Mouse (Mus musculus) MN1 (cell line): ENCODE results near the gene Epb41l1.
A peak's percentile ranks its signal among the peaks of the same experiment; 100 is the strongest.

Experiments used
- DNase-seq: peaks from one replicate; pipeline ENCODE4 v3.0.0-alpha.2; 2016; ENCODE audit warnings: low spot score

The Epb41l1 gene

DNA sequence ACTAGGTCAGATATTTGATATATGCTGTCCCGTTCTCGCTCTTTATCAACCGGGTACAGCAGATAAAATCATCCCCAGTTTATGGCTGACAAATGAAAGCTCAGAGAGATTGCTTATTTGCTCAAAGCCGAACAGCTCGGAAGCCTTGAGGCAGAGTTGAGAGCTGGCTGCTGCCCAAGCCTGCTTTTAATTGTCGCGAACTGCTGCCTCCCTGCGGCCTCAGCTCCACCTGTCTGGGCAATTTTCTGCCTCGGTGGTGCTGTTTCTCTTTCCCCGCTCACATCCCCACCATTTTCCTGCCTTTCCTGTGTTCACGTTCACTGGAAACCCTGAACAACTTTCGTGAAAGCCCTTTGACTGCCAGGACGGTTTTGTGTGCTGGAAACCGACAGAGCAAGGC lies 39.8 kb downstream of the Epb41l1 start:
- peak; percentile 67 for DNase-seq

DNA sequence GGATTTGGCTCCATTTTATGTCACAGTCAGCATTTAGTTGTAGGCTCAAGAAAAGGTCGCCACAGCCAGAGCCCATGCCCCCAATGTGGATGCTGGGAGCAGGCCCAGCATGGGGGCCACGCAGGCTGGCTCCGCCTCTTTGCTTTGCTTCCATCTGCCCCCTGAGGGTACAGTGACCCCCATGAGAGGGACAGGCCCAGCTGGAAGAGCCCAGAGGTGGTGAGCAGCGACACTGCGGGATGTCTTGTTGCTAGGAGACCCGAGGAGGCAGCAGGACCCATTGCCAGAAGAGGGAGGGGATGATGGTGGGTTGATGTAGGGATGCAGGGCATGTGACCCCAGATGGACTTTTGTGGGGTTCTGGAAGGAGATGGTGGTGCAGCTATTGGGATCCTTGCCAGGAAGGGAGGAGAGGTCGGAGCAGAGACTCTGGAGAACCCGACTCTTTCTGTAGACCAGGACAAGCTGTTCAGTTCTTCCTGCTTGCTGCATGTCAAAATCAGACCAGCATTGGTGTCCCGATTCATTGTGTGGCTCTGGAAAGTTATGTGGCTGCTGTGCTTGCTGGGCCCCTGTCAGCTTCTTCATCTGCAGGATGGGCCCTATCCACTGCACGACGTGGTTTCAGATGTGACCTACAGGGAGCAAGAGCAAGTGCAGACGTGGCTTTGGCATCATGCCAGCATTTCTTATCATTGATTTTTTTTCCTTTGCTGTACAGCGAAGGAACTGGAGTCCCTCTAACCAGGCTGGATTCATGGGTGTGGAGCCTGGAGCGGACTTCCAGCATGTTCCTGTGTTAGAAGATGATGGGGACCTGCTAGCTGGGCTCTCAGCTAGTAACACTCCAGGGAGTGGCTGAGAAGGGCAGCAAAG lies 41.7 kb downstream of the Epb41l1 start:
- DNase-seq: peak; percentile 73

DNA sequence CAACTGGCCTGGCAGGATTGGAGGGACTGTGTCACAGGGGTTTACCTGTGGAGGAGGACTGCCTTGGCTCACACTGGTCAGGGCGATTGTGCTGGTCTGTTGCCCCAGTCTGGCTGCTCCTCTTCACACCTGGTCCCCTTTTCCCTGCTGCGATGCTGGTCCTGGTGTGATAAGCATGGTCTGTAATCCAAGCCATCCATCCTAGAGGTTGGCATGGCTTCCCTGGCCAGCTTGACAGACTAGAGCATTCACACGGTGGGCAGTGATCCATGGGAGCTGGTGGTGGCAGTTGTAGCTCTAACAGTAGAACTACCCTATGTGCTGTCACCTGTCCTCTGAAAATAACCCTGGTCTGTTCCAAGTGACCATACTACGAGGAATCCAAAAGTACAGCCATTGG lies 43.7 kb downstream of the Epb41l1 start:
- no peak for DNase-seq

DNA sequence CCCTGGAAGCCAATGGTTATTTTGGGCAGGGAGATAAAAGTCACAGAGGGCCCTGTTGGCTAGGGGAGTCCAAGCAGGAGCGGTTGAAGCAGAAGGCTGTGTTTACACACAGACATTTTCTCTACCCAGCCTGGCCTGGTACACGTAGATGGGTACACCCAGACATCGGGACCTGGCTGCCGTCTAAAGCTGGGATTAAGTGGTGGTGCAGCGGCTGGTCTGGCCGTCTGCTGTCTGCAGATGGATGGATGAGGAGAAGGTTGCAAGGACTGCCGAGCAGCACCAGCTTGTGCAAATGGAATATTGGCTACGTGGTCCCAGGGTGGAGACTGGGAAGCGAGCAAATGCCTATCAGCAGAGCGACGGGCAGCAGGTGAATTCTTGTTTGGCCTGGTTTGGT lies 46.8 kb downstream of the Epb41l1 start:
- no peak for DNase-seq

DNA sequence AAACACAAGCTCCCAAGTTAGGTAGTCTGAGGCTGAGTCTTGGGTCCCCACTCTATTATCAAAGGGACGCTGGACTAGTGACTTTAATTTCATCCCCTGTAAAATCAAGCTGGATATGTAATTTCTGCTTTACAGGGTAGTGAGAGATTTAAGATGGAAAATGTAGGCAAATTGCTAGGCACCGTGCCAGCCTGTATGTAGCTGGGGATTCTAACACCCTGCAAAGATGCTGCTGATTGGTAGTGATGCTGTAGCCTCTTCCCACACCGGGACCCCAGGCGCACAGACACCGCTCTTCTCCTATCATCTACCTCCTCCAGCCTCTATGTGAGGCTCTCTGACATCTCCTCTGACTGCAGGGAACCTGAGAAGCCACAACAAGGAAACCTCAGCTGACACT lies 48.2 kb downstream of the Epb41l1 start:
- DNase-seq: no peak

DNA sequence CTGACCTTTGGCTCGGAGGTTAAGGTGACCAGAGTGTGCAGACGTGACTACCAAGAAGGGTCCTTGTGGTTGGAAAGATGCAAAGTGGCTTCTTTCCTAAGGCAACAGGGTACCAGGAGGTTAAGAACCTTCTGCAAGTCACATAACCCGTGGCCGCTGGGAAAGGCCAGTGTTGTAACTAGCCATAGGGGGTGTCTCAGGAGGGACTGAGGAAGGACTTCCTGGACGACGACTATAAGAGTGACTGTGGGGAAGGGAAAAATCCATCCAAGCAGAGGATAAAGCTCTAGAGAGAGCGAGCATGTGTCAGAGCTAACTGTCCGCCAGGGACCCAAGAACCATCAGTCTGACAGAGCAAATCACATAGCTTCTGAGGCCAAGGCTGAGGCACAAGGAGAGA lies 48.8 kb downstream of the Epb41l1 start:
- DNase-seq: no peak

DNA sequence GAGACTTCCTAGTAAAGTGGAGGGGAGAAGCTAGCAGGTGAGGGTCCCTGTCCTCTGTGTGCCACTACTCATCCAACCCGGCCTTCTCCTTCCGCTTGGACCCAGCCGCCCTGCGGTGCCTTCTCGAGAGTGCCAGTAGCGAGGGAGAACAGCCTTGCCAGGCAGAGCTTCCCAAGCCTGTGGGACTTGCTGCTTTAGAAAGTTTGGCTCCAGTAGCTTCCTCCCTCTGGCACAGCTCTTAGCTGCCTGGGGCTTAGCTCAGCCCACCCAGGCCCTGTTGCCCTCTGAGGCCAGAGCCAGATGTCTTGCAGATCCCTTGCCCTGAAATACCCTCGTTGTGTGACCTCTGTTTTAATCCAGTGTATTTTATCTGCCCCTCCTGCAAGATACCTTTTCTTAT lies 50.2 kb downstream of the Epb41l1 start:
- DNase-seq: no peak

DNA sequence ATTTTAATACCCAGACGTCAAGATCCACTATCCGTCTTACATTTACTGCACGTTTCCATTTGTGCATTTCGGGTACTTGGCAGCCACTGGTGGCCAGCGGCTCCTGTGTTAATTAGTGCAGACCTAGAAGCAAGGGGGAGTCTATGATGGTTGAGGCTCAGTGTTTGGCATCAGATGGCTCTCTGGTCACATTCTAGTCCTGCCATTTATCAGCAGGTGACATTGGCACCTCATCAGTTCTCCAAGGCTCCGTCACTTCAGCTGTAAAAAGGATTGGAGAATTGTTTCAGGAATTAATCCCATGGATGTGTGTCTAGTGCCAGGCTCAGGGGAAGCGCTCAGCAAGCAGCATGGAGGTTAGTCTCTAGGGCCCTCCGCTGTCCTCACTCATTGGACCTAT lies 51.6 kb downstream of the Epb41l1 start:
- no peak for DNase-seq

DNA sequence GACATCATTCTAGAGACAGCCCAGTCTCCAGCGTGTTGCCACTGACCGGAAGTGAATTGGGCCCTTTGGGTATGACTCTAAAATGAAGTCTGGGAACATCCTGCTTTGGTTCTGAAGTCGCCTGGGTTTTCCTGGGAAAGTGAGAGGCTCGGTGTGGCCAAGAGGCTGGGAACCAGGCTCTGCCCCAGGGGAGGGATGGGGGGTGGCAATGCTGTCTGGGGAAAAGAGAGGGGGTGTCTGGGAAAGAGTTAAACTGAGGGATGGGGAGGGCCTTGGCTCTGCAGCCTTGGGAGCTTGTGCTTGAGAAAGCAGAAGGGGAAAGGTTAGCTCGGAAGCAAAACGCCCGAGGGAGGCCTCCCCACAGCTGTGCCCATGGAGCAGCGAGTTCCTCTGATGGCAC lies 53.0 kb downstream of the Epb41l1 start:
- no peak for DNase-seq

DNA sequence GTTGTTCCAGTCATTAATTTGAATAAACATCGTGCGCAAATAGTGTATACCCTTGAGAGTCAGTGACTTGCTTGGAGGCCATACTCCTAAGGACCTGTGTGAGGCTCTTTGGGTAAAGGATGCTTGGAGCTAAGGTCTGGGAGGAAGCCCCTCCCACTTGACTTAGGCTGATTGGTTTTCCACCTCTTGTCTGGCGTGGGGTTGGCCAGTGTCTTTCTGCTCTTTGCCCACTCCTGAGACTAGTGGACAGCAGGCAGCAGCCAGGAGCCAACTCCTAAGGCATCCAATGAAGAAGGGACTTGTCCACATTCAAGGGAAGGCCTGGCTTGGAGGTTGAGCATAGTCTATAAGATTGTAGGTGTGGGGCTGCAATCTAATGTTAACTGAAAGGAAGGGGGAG lies 53.4 kb downstream of the Epb41l1 start:
- peak; percentile 52 for DNase-seq

DNA sequence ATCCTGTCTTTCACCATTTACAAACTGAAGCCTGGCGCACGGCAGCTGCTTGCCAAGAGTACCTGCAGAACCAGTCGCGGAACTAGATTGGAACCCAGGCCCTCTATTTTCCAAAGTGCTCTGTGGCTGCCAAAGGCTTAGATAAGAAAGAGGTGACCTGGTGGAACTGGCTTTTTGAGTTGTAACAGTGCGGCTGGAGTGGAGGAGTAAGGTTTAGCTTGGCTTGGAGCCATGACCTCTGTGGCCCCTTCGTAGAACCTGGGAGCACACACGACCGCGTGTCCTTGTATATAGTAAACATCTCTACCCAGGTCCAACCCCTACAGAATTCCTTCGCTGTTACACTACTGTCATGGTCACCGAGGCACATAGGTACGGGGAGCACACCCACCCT lies 54.2 kb downstream of the Epb41l1 start:
- no peak for DNase-seq

DNA sequence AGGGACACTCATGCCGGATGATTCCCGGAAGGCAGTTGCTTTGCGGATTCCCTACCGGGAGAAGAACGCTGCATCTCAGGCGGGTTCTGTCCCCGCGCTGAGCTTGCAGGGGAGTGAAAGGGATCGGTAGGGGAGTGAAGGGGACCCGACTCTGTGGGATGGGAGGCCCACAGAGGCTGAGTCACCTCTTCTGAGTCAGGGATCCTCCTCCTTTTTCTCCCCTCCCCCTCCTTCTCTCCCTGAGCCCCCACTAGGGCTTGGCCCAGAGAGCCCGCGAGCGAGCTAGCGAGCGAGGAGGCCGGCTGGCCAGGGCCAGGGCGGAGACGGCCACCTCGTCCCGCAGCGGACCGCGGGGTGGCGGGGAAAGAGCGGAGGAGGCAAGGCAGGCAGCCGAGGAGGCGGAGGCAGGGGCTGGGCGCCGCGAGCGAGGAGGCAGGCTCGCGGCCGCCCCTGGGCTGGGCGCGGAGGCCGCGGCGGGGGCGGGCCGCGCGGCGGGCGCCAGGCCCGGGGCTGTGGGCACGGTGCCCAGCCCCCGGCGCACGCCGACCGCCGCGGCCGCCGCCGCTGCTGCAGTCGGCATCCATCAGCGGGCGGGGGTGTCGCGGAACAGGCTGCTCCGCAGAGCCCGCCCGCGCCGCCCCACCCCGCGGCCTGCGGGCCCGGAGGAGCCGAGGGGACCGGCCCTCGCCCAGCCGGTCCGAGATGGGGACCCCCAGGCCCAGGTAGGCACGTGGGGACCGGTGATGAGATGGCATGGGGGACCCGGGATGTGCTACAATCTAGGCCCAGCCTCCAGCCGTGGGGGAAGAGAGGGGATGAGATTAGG lies 54.8 kb downstream of the Epb41l1 start:
- DNase-seq: peak; percentile 86

DNA sequence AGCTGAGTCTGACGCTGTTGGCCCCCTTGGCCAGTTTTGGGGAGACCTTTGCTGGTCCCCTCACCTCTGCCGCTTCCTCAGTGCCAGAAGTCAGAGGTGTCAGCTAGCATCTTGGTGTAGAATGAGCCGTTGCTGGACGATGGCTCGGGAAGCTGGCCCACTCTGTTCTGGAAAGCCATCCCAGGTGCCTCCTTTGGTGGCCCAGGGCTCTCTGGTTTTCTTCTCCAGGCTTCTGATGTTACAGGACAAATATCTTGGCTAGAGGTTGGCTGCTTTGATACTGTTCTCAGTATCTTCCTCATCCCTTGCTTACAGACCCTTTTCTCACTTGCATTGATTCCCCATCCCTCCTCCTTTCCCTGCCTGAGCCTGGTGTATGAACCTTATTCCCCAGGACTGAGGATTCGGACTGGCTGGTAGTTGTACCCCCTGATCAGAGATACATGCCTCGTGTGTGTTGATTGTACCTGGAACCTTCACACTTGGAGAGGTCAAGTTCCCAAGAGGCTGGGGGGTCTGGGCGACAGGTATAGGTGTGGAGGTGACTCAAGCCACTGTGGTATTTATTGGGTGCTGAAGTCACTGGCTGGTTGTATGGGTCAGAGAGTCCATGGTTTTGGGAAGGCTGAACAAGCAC lies 55.5 kb downstream of the Epb41l1 start:
- DNase-seq: peak; percentile 40

DNA sequence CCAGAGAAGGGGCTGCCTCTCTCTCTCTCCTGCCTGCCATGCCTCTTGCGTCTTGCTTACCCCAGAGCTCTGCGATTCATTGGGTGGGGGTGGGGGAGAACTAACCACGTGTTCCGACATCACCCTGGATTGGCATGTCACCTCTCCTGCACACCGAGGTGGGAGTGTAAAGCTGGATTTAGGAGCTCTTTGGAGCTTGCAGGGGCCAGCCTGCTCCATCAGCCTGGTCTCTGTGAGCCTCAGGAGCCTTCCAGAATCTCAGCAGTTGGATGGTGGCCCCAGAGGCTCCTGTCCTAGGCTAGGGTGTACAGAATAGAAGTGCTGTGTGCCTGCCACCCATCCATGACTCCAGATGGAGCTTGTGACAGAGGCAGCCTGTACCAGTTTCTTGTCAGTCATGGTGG lies 56.0 kb downstream of the Epb41l1 start:
- DNase-seq: peak; percentile 36

DNA sequence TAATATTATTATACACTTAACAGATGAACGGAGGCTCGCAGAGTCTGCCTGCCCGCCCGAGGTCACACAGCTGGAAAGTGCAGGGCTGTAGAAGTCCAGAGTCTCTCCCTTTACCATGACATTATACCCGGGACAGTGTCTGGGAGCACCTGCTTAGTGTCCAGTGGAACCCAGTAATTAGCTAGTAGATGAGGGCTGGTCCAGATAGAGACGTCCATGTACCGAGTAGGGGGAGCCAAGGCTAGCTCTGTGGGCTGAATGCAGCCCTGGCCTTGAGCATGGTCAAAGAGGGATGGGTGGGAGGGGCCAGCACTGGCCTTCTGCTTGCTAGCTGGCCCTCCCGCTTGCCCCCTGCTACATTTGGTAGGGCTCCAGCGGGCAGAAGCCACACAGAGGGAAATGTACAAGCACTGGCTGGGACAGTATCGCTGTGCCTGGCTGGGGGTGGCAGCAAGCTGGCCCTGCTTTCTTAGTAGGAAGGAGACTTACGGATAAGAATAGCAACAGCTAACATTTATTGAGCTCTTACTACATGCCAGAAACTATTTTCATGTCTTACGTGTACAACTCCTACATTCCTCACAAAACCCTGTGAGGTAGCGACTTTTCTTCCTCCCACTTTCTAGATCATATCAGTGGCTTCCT lies 57.5 kb downstream of the Epb41l1 start:
- DNase-seq: peak; percentile 76

DNA sequence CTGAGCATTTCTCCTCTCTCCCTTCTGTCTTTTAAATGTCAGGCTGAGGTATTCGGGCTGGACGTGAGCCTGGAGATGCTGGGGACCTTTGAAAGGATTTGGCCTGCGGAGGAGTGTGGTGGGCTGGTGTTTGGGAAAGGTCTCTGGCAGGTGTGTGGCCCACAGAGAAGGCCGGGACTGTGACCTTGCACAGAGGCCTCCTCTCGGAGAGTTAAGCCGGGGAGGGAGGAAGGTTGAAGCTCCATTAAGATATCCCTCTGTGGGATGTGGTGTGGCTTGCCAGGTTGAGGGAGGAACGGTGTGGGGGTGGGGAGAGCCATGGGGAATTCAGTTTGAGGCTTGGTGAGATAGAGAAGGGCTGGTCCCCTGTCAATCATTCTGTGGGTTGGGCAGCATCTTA lies 59.1 kb downstream of the Epb41l1 start:
- DNase-seq: no peak

DNA sequence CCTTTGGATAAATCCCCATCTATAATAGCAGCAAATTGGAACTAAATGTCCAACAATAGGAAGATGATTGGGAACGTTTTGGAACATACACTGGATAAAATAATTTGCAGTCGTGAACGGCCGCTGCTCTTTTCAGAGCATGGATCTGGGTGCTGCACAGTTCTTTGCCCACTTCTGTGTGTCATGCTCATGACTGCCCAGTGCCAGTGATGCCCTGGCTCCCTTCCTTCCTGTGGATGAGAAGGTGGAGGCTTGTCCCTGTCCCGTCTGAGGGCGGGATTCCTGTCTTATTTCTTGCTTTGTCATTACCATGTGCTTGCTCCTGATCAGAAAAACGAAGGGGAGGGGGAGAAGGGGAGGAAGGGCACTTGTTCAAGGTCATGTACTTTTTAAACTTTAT lies 59.6 kb downstream of the Epb41l1 start:
- DNase-seq: no peak

DNA sequence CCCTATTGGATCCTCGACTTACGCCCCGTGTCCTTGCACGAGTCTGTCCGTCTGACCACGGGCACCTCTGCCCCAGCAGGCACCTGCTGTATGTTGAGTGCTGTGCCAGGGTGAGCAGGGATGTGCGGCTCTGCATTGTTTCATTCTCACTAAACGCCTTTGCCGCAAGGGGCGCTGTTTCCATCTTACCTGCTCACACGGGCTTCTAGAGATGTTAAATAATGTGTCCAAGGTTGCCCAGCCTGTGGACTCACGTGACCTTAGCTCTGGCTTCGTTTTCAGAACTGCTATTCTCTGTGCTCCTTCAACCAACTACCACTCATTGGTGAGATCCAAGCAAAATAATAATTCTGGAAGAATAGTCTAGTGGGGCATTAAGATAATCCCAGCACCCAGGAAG lies 61.6 kb downstream of the Epb41l1 start:
- DNase-seq: no peak

DNA sequence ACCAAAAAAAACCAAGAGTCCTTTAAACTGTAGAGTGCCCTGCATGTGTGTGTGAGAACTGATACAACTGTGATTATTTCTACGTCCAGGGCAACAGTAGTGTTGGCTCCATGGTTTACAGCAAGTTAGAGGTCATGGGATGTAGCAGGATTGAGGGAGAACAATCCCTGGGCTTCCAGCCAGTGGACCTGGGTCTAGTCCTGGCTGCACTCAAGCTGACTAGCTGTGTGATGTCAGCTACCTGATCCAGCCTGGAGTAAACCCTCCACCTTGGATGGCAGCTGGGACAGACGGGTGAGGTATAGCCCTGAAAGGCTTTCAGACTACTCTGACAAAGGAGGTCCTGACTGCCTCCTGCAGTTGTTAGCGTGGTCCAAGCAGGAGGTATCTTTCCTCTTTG lies 62.1 kb downstream of the Epb41l1 start:
- DNase-seq: no peak

DNA sequence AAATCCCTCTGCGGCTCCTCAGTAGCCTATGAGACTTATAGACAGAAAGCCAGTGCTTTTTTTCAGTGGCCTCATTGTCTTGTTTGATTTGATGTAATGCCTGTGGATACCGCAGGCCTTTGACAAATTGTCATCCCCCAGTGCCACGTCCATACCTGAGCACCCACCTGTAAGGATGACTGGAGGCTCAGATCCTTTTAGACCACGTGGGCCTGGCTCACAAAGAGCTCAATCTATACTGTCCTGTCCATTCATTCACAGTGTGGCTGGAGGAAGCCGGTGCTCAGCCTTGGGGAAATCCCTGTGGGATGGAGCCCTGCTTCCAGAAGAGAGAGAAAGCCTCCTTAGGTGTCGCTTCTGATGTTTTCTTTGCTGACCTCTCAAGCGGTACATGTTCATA lies 62.5 kb downstream of the Epb41l1 start:
- no peak for DNase-seq

DNA sequence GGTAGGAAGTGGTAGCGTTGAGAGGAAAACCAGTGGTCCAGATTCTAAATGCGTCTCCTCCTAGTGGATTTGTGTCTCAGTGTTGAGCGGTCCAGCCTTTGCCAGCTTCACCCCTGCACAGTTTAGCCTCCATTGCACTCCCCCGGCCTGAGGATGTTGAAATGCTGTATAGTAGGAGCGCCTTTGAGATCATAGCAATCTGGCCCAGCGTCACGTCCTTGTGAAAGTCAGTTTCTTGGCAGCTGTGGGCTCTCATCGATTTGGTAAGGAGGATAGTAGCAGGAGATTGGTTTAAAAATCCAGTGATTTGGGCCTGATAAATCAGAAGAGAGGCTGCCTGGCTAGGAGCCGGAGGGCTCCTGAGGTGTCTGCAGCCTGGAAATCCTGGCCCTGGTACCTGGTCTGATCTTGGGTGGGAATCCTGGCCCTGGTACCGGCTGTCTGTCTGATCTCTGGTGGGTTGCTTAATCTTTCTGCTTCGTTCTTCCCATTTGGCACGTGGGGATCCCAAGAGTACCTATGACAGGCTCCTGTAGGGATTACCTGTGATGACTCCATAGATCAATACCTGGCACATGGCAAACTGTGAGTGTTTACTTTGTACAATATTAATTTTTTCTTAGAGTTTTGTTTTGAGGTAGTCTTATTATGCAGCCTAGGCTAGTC lies 65.5 kb downstream of the Epb41l1 start:
- no peak for DNase-seq
